Mouse (Mus musculus) ES-E14 (cell line): ENCODE measurements around the gene Cdyl.

Experiments used
- HCFC1 ChIP-seq: IDR thresholded peaks from 2 replicates; pipeline ENCODE4 v1.6.1; 2012; ENCODE audit warnings: low read length, inconsistent platforms, borderline replicate concordance; ENCODE audit not compliant: insufficient read depth
- ZC3H11A ChIP-seq: IDR thresholded peaks from 2 replicates; pipeline ENCODE4 v1.6.1; 2012; ENCODE audit warnings: low read depth, mild to moderate bottlenecking, inconsistent platforms, low read length, borderline replicate concordance
- ZNF384 ChIP-seq: IDR thresholded peaks from 2 replicates; pipeline ENCODE4 v1.6.1; 2012; ENCODE audit warnings: low read depth, low read length, inconsistent platforms

GRCm38 (mm10) chr13:35832676-35833075, 173.0 kb downstream of the Cdyl start:
- TF ChIP-seq ZNF384 (no peak), HCFC1 (no peak), ZC3H11A (no peak)
